Mouse (Mus musculus) CH12.LX (cell line): ENCODE measurements around the gene D630003M21Rik.

Experiments used
- CTCF ChIP-seq, 2 experiments: IDR thresholded peaks in 1 of 2; conservative IDR thresholded peaks in 1 of 2; 2 replicates each; pipeline ENCODE4 v1.5.1; 2011 to 2012; ENCODE audit warnings: low read depth in 2 of 2, low read length in 2 of 2, improper control_type of control experiment in 1 of 2, inconsistent platforms in 1 of 2, mild to moderate bottlenecking in 1 of 2, moderate library complexity in 1 of 2
- EP300 ChIP-seq: IDR thresholded peaks from 2 replicates; pipeline ENCODE4 v1.6.1; 2011; ENCODE audit warnings: low read length, improper control_type of control experiment
- HCFC1 ChIP-seq: IDR thresholded peaks from 2 replicates; pipeline ENCODE4 v1.6.1; 2012; ENCODE audit warnings: low read depth, mild to moderate bottlenecking, inconsistent platforms, low read length, improper control_type of control experiment
- KAT2A ChIP-seq: IDR thresholded peaks from 2 replicates; pipeline ENCODE4 v1.6.1; 2012; ENCODE audit warnings: low read length, improper control_type of control experiment, inconsistent platforms; ENCODE audit not compliant: insufficient replicate concordance
- MAX ChIP-seq: IDR thresholded peaks from 2 replicates; pipeline ENCODE4 v1.6.1; 2011; ENCODE audit warnings: low read length, improper control_type of control experiment
- POLR2A ChIP-seq: IDR thresholded peaks from 2 replicates; pipeline ENCODE4 v1.6.1; 2011; ENCODE audit warnings: low read depth, mild to moderate bottlenecking, improper control_type of control experiment, low read length
- USF2 ChIP-seq: conservative IDR thresholded peaks from 2 replicates; pipeline ENCODE4 v1.6.1; 2011; ENCODE audit warnings: low read depth, low read length, improper control_type of control experiment
- ZC3H11A ChIP-seq: IDR thresholded peaks from 2 replicates; pipeline ENCODE4 v1.6.1; 2012; ENCODE audit warnings: low read depth, mild to moderate bottlenecking, inconsistent platforms, low read length, improper control_type of control experiment

GRCm38 (mm10) chr2:158144263-158144662, 84.8 kb downstream of the D630003M21Rik start:
- TF ChIP-seq EP300 (no peak), POLR2A (no peak), ZC3H11A (no peak), HCFC1 (no peak), KAT2A (no peak), CTCF (conservative IDR thresholded peaks at IDR 0.05 in 1 of 2, IDR thresholded peaks at IDR 0.05 in 1 of 2; ENCODE audit: low read depth in 2 of 2, low read length in 2 of 2) (no peak), MAX (no peak), USF2 (no peak)
